Mouse (Mus musculus): ENCODE measurements at regions not wholly inside any gene's neighbourhood (a gene's known extent, or its start where the extent isn't known, plus 50 kb on each side); places are given as distances from the start of the nearest gene placed in this dataset. TPM values are rescaled to one million over a fixed set of nuclear protein-coding genes. Genes with fewer than 3 reads are reported as not detected.

DNA sequence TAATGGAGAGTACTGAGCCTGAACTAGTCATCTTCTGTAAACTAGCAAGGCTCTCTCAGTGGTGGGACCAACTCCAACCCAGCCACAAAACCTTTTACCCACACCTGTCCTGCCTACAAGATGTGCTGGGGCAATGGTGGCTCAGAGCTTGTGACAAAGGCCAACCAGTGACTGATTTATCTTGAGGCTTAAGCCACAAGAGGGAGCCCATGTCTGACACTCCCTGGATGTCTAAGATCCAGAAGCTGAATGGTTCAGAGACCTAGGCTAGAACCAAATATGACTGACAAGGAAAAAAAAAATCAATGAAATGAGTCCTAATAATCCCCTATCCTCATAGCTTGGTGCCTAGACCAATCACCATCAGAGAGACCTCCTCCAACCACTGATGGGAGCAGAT lies 650.3 kb downstream of the Utrn start:
- H3K27me3 ChIP-seq (ENCODE audit: insufficient read depth, poor library complexity, severe bottlenecking): no peaks in the 10 kb centered on the region
- H3K9me3 ChIP-seq: no peaks in the 10 kb centered on the region
- DNase-seq (ENCODE audit: low spot score): no peak

DNA sequence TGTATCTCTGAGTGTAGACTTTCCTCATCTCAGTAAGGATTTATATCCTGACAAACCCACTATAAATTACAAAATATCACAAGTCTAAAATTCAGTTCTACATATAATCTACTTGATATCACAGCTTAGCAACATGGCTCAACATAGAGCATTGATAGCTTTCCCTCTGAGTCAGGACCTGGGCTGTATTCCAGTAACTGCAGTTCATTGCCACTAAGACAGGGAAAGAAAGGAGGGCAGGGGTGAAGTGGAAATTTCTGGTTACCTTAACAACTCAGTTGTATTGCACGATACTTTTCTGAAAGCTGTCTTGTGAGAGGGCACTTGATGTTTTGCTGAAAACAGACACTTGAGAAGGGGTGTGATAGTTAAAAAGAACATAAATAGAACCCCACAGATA lies 635.0 kb downstream of the Utrn start:
- H3K4me1 ChIP-seq: no peaks in the 10 kb centered on the region
- H3K27ac ChIP-seq: no peak overlapping the region
- WGBS: 60% methylated on average over 1 of the region's 1 CpGs
- no peaks in the 10 kb centered on the region for H3K27me3 ChIP-seq (ENCODE audit: insufficient read depth, poor library complexity, severe bottlenecking)
- no peak for DNase-seq (ENCODE audit: low spot score)
- no peaks in the 10 kb centered on the region for H3K36me3 ChIP-seq
- no peak overlapping the region for H3K4me3 ChIP-seq
- no peaks in the 10 kb centered on the region for H3K9me3 ChIP-seq

More for the DNA sequence above, 650.3 kb downstream of the Utrn start:
- Histone ChIP-seq H3K4me1 (no peaks in the 10 kb centered on the region), H3K4me3 (no peak overlapping the region), H3K36me3 (no peaks in the 10 kb centered on the region), H3K27ac (no peak overlapping the region)

DNA sequence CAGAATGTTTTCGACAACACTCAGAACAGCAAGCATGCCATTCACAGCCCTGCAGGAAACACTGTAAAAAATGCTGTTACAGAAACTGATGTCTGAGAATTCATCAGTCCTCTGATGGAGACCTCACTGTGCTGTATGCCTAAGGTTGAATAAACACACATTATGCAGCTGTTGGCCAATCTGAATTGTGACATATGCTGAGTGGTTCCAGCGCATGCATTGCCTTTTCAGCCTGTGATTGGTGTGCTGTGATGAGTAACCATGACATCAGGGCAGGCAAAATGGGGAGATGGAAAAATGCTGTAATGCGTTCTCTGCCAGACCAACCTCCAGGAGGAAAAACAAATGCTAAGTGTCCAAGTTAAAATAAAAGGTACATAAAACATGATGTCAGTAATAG lies 620.3 kb downstream of the Utrn start:
- 79% methylated on average over 3 of the region's 3 CpGs for WGBS
- no peak overlapping the region for H3K4me3 ChIP-seq
- H3K9me3 ChIP-seq: no peaks in the 10 kb centered on the region
- H3K27ac ChIP-seq: no peak overlapping the region
- H3K36me3 ChIP-seq: no peaks in the 10 kb centered on the region
- H3K4me1 ChIP-seq: no peaks in the 10 kb centered on the region
- DNase-seq (ENCODE audit: low spot score): no peak
- no peaks in the 10 kb centered on the region for H3K27me3 ChIP-seq (ENCODE audit: insufficient read depth, poor library complexity, severe bottlenecking)

DNA sequence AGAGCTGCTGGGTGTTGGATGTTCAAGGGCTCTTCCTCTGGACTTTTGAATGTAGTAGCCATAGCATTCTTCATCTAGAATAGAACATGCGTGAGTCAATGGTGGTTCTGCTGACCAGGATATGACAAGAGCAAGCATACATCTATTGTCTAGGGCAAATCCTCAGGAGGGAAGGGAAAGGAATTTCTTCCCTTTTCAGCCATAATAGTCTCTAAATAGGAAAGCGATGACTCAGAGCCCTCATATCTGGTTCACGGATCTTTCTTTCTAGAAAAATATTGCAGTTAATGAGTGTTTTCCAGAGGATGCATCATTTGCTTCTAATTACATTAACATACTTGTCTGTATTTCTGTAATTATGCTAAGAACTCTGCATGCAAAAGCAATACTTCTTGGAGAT lies 615.9 kb downstream of the Utrn start:
- no peak overlapping the region for H3K4me3 ChIP-seq
- no peaks in the 10 kb centered on the region for H3K9me3 ChIP-seq
- no peak for DNase-seq (ENCODE audit: low spot score)
- H3K27ac ChIP-seq: no peak overlapping the region
- WGBS: 89% methylated on average over 3 of the region's 3 CpGs
- no peaks in the 10 kb centered on the region for H3K4me1 ChIP-seq
- no peaks in the 10 kb centered on the region for H3K27me3 ChIP-seq (ENCODE audit: insufficient read depth, poor library complexity, severe bottlenecking)
- no peaks in the 10 kb centered on the region for H3K36me3 ChIP-seq

DNA sequence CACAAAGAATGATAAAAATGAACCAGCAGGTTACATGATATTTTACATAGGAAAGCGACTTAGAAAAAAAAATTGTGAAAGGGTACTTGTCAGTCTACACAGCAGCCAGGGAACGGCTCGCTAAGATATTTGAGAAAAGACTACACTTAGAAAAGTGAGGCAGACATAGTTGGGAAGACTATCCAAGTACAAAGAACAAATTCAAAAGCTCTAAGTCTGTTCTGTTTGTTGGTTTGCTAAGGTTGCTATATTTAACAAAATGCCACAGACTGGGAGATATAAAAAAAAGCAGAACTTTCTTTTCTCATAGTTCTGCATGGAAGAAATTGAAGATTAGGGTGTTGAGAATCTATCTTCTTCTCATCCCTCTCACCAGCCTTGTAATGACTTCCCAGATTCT lies 583.5 kb downstream of the Utrn start:
- DNase-seq (ENCODE audit: low spot score): no peak
- no peaks in the 10 kb centered on the region for H3K27me3 ChIP-seq (ENCODE audit: insufficient read depth, poor library complexity, severe bottlenecking)
- no peak overlapping the region for H3K4me3 ChIP-seq
- H3K36me3 ChIP-seq: no peaks in the 10 kb centered on the region
- H3K4me1 ChIP-seq: no peaks in the 10 kb centered on the region
- H3K9me3 ChIP-seq: no peaks in the 10 kb centered on the region
- H3K27ac ChIP-seq: no peak overlapping the region
- WGBS: 90% methylated on average over 3 of the region's 3 CpGs

DNA sequence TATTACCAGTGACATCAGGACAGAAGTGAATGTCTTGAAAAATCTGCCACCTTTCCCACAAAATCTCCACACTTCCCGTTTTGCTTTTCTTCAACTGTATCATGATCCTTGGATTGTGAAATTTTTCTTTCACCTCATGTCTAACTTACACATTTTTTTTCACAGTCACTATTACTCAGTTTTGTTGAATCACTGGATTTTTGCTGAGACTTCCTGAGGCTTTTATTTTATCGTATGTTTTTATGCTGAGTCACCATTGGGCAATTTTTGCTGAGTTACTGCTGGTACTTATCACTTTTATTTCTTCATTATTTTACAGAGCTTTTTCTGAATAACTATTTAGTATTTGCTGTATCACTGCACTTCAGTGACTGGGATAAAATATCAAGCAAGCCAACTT lies 570.3 kb downstream of the Utrn start:
- H3K4me3 ChIP-seq: no peak overlapping the region
- no peak for DNase-seq (ENCODE audit: low spot score)
- no peaks in the 10 kb centered on the region for H3K9me3 ChIP-seq
- WGBS: 78% methylated on average over 2 of the region's 2 CpGs
- no peaks in the 10 kb centered on the region for H3K27me3 ChIP-seq (ENCODE audit: insufficient read depth, poor library complexity, severe bottlenecking)
- H3K36me3 ChIP-seq: no peaks in the 10 kb centered on the region
- H3K27ac ChIP-seq: no peak overlapping the region
- H3K4me1 ChIP-seq: no peaks in the 10 kb centered on the region

DNA sequence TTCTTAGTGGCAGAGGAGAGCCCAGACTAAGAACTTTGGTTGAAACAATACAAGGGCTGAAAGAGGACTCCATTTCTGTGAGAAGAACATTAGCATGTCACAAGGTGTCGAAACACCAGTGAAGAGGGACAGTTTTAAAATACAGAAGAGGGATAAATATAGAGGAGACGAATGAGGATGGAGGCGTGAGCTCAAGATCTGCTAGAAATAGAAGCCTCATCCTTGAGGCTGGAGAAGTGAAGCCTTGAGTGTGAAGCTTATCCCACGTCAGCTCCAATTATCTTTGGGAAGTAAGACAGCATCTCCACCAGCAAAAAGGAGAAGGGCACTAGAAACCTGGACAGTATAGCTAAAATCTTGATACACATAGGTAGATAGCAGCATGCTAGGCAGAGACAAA lies 566.8 kb downstream of the Utrn start:
- H3K27me3 ChIP-seq (ENCODE audit: insufficient read depth, poor library complexity, severe bottlenecking): no peaks in the 10 kb centered on the region
- H3K27ac ChIP-seq: no peak overlapping the region
- H3K36me3 ChIP-seq: no peaks in the 10 kb centered on the region
- 55% methylated on average over 4 of the region's 4 CpGs for WGBS
- H3K4me3 ChIP-seq: no peak overlapping the region
- no peaks in the 10 kb centered on the region for H3K9me3 ChIP-seq
- no peak for DNase-seq (ENCODE audit: low spot score)
- H3K4me1 ChIP-seq: no peaks in the 10 kb centered on the region

DNA sequence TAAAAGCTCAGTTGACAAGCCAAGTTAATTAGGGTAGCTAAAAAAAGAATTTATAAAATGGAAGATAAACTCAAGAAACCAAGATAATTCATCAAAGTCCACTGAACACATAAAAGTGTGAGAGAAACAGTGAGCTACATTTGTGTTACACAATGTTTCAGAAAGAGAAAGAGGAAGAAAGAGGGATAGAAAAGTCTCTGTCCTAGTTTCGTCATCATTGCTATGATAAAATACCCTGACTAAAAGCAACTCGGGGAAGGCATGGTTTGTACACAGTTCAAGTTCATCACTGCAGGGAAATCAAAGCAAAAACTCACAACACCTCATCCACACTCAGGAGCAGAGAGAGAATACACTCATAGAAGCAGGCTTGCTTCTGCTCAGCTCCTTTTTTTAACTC lies 548.9 kb downstream of the Utrn start:
- no peaks in the 10 kb centered on the region for H3K9me3 ChIP-seq
- H3K27ac ChIP-seq: no peak overlapping the region
- no peaks in the 10 kb centered on the region for H3K27me3 ChIP-seq (ENCODE audit: insufficient read depth, poor library complexity, severe bottlenecking)
- H3K36me3 ChIP-seq: no peaks in the 10 kb centered on the region
- H3K4me3 ChIP-seq: no peak overlapping the region
- 84% methylated on average over 2 of the region's 2 CpGs for WGBS
- H3K4me1 ChIP-seq: no peaks in the 10 kb centered on the region
- no peak for DNase-seq (ENCODE audit: low spot score)

Small RNAs in the stretch of these regions (microRNA-seq; reads per million reads assigned to microRNA genes)
- gene Gm22194: not detected
